Comparison of ENCODE assay signal across 13 mouse cellular contexts in genomic region chr8:115374957-115375356, GRCm38 (mm10).
DNase-seq lines count a peak whose midpoint lies in the region; ATAC-seq lines count a peak whose summit lies in the region.
"Had no signal": no experiment of that assay in that cellular context is flagged by ENCODE, and none has a peak within 500 bp of the region (broad histone marks: within the 10 kb centered on the region; RNA-seq: fewer than 3 reads in every experiment).

No protein-coding gene starts in this region.

- no peaks in the 10 kb centered on the region for H3K27me3 ChIP-seq in heart, embryonic 11.5 days (ENCODE audit: control insufficient read depth, insufficient read depth, low read length)
- no peaks in the 10 kb centered on the region for H3K27me3 ChIP-seq in heart, embryonic 10.5 days (ENCODE audit: insufficient read depth, poor library complexity, severe bottlenecking)
- H3K27me3 ChIP-seq in hindbrain, embryonic 13.5 days, result no peaks in the 10 kb centered on the region
- no peaks in the 10 kb centered on the region for H3K27me3 ChIP-seq in hindbrain, embryonic 12.5 days
- H3K27me3 ChIP-seq in midbrain, embryonic 11.5 days (ENCODE audit: control insufficient read depth, insufficient read depth, low read length), result no peaks in the 10 kb centered on the region
- no peaks in the 10 kb centered on the region for H3K27me3 ChIP-seq in midbrain, embryonic 16.5 days (ENCODE audit: control insufficient read depth, insufficient read depth, low read depth, low read length)
- H3K27me3 ChIP-seq: neural tube, embryonic 15.5 days; stomach, embryonic 15.5 days had no signal

- 64% methylated on average over 4 of the region's 4 CpGs for WGBS in heart, embryonic 11.5 days (ENCODE audit: insufficient replicate concordance)
- 71% methylated on average over 4 of the region's 4 CpGs for WGBS in heart, embryonic 10.5 days
- 16% methylated on average over 4 of the region's 4 CpGs for WGBS in hindbrain, embryonic 13.5 days
- 31% methylated on average over 4 of the region's 4 CpGs for WGBS in hindbrain, embryonic 12.5 days
- 60% methylated on average over 4 of the region's 4 CpGs for WGBS in midbrain, embryonic 11.5 days
- 20% methylated on average over 4 of the region's 4 CpGs for WGBS in midbrain, embryonic 16.5 days

- H3K4me2 ChIP-seq in heart, embryonic 11.5 days, result no peak overlapping the region
- H3K4me2 ChIP-seq in hindbrain, embryonic 13.5 days, result no peak overlapping the region
- no peak overlapping the region for H3K4me2 ChIP-seq in hindbrain, embryonic 12.5 days (replicated peaks)
- no peak overlapping the region for H3K4me2 ChIP-seq in midbrain, embryonic 11.5 days
- no peak overlapping the region for H3K4me2 ChIP-seq in midbrain, embryonic 16.5 days (ENCODE audit: low read length)
- H3K4me2 ChIP-seq: neural tube, embryonic 15.5 days; stomach, embryonic 15.5 days had no signal

- DNase-seq in heart, embryonic 10.5 days (ENCODE audit: low spot score), result no peak
- peak; percentile 87 for DNase-seq in midbrain, embryonic 11.5 days (ENCODE audit: low spot score, missing footprints)
- peak; percentile 21 for DNase-seq in mesoderm, embryonic 11.5 days (ENCODE audit: low read depth, low spot score)
- DNase-seq: gastrocnemius, postnatal 14 days; right cerebral cortex, adult 18-20 months had no signal

- H3K4me3 ChIP-seq in heart, embryonic 11.5 days (ENCODE audit: low read depth, low read length), result no peak overlapping the region
- no peak overlapping the region for H3K4me3 ChIP-seq in heart, embryonic 10.5 days
- H3K4me3 ChIP-seq in hindbrain, embryonic 13.5 days, result no peak overlapping the region
- no peak overlapping the region for H3K4me3 ChIP-seq in hindbrain, embryonic 12.5 days
- no peak overlapping the region for H3K4me3 ChIP-seq in midbrain, embryonic 11.5 days (ENCODE audit: low read depth, low read length)
- H3K4me3 ChIP-seq in midbrain, embryonic 16.5 days (ENCODE audit: low read depth, low read length), result no peak overlapping the region
- H3K4me3 ChIP-seq: neural tube, embryonic 15.5 days; stomach, embryonic 15.5 days had no signal

- no peak overlapping the region for H3K27ac ChIP-seq in heart, embryonic 11.5 days (ENCODE audit: low read depth, low read length)
- no peak overlapping the region for H3K27ac ChIP-seq in heart, embryonic 10.5 days
- H3K27ac ChIP-seq in hindbrain, embryonic 13.5 days, result 0 out of 2 replicates have a peak overlapping the region, but pooled peaks have one; percentile 13
- no peak overlapping the region for H3K27ac ChIP-seq in hindbrain, embryonic 12.5 days
- H3K27ac ChIP-seq in midbrain, embryonic 11.5 days (ENCODE audit: low read depth, low read length), result peak overlapping the region; percentile 14; the same call in 1 of the 2 replicates
- no peak overlapping the region for H3K27ac ChIP-seq in midbrain, embryonic 16.5 days (ENCODE audit: low read length)
- H3K27ac ChIP-seq: liver, embryonic 14.5 days; macrophage; neural tube, embryonic 15.5 days; stomach, embryonic 15.5 days had no signal

- no peaks in the 10 kb centered on the region for H3K36me3 ChIP-seq in heart, embryonic 11.5 days (ENCODE audit: control insufficient read depth, insufficient read depth, low read length)
- H3K36me3 ChIP-seq in heart, embryonic 10.5 days, result no peaks in the 10 kb centered on the region
- no peaks in the 10 kb centered on the region for H3K36me3 ChIP-seq in hindbrain, embryonic 13.5 days
- no peaks in the 10 kb centered on the region for H3K36me3 ChIP-seq in hindbrain, embryonic 12.5 days
- H3K36me3 ChIP-seq in midbrain, embryonic 11.5 days (ENCODE audit: control insufficient read depth, insufficient read depth, low read length), result no peaks in the 10 kb centered on the region
- no peaks in the 10 kb centered on the region for H3K36me3 ChIP-seq in midbrain, embryonic 16.5 days (ENCODE audit: control insufficient read depth, insufficient read depth, low read length)
- H3K36me3 ChIP-seq: neural tube, embryonic 15.5 days; stomach, embryonic 15.5 days had no signal

- H3K4me1 ChIP-seq in heart, embryonic 11.5 days (ENCODE audit: control insufficient read depth, insufficient read depth, low read length), result peaks cover 6% of the 10 kb centered on the region
- H3K4me1 ChIP-seq in heart, embryonic 10.5 days, result peaks cover 14% of the 10 kb centered on the region
- H3K4me1 ChIP-seq in hindbrain, embryonic 13.5 days (replicated peaks), result peaks cover 18% of the 10 kb centered on the region
- peaks cover 9% of the 10 kb centered on the region for H3K4me1 ChIP-seq in hindbrain, embryonic 12.5 days
- H3K4me1 ChIP-seq in midbrain, embryonic 11.5 days (ENCODE audit: control insufficient read depth, insufficient read depth, low read length), result peaks cover 5% of the 10 kb centered on the region; the same call in 1 of the 2 replicates
- H3K4me1 ChIP-seq in midbrain, embryonic 16.5 days (ENCODE audit: control insufficient read depth, insufficient read depth, low read length), result peaks cover 5% of the 10 kb centered on the region

- H3K9ac ChIP-seq in heart, embryonic 11.5 days (ENCODE audit: low read depth, low read length), result 0 out of 2 replicates have a peak overlapping the region, but pooled peaks have one; percentile 5
- 0 out of 2 replicates have a peak overlapping the region, but pooled peaks have one; percentile 24 for H3K9ac ChIP-seq in hindbrain, embryonic 13.5 days
- H3K9ac ChIP-seq in hindbrain, embryonic 12.5 days, result no peak overlapping the region
- no peak overlapping the region for H3K9ac ChIP-seq in midbrain, embryonic 11.5 days (ENCODE audit: low read length)
- no peak overlapping the region for H3K9ac ChIP-seq in midbrain, embryonic 16.5 days (ENCODE audit: low read depth, low read length)
- H3K9ac ChIP-seq: liver, embryonic 14.5 days; neural tube, embryonic 15.5 days; stomach, embryonic 15.5 days had no signal

- no peaks in the 10 kb centered on the region for H3K9me3 ChIP-seq in heart, embryonic 11.5 days (replicated peaks; ENCODE audit: control insufficient read depth, low read length)
- H3K9me3 ChIP-seq in heart, embryonic 10.5 days, result no peaks in the 10 kb centered on the region
- no peaks in the 10 kb centered on the region for H3K9me3 ChIP-seq in hindbrain, embryonic 13.5 days
- H3K9me3 ChIP-seq in hindbrain, embryonic 12.5 days (replicated peaks), result no peaks in the 10 kb centered on the region
- no peaks in the 10 kb centered on the region for H3K9me3 ChIP-seq in midbrain, embryonic 11.5 days (ENCODE audit: control insufficient read depth, low read length)
- H3K9me3 ChIP-seq in midbrain, embryonic 16.5 days (replicated peaks; ENCODE audit: control insufficient read depth, low read length, poor library complexity, severe bottlenecking), result no peaks in the 10 kb centered on the region
- H3K9me3 ChIP-seq: neural tube, embryonic 15.5 days; stomach, embryonic 15.5 days had no signal

- ATAC-seq in heart, embryonic 11.5 days (replicated peaks; ENCODE audit: insufficient number of reproducible peaks, low FRiP score, low TSS enrichment), result no peak
- ATAC-seq in hindbrain, embryonic 13.5 days (ENCODE audit: low FRiP score), result no peak
- no peak for ATAC-seq in hindbrain, embryonic 12.5 days (ENCODE audit: low FRiP score)
- peak; percentile 67 for ATAC-seq in midbrain, embryonic 11.5 days (ENCODE audit: low FRiP score)
- ATAC-seq in midbrain, embryonic 16.5 days, result no peak

Comparison
In these comparisons a context has a peak if more than half of its experiments do, and no peak if none do; other contexts are left out.
1. H3K27ac ChIP-seq: peak in hindbrain, embryonic 13.5 days (single experiment) and midbrain, embryonic 11.5 days (single experiment); none in heart, embryonic 11.5 days (single experiment), heart, embryonic 10.5 days (single experiment), hindbrain, embryonic 12.5 days (single experiment) and midbrain, embryonic 16.5 days (single experiment).
2. H3K9ac ChIP-seq: peak in heart, embryonic 11.5 days (single experiment) and hindbrain, embryonic 13.5 days (single experiment); none in hindbrain, embryonic 12.5 days (single experiment), midbrain, embryonic 11.5 days (single experiment) and midbrain, embryonic 16.5 days (single experiment).